ENCODE assay signal across 24 mouse cellular contexts in the genomic region with DNA sequence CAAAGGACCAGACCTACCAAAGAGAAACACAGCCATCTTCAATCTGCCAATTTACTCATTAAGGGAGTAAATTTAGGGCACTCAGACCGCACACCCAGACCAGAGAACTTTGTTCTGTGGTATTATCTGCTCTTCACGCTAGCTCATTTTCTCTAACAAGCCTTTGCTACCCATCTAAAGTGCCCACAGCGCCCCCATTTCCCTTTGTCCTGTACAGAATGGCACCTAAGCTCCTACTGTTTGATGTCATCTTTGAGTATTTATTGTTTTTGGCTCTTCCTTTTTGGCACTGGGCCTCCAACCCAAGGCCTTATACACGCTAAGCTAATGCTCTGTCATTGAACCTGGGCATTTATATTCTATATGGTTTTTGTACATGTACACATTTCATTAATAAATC. TPM values are rescaled to one million over a fixed set of nuclear protein-coding genes. Genes with fewer than 3 reads are reported as not detected.
DNase-seq lines count a peak whose midpoint lies in the region; ATAC-seq and TF ChIP-seq lines count a peak whose summit lies in the region.
"Had no signal": no experiment of that assay in that cellular context is flagged by ENCODE, and none has a peak within 500 bp of the region (broad histone marks: within the 10 kb centered on the region; RNA-seq: fewer than 3 reads in every experiment).

No protein-coding gene starts in this region.

- intact Hi-C loops in gastrocnemius, adult 2 months (cut with DNase I): no loop called here
- intact Hi-C loops in gastrocnemius, postnatal 36 days (cut with DNase I): no loop called here

- ATAC-seq in kidney, embryonic 16.5 days (ENCODE audit: low FRiP score, low TSS enrichment): no peak
- peak; percentile 14; the same call in 1 of the 2 replicates for ATAC-seq in lung, postnatal 0 days
- ATAC-seq: forebrain, embryonic 14.5 days; hindbrain, embryonic 16.5 days; intestine, embryonic 15.5 days; midbrain, embryonic 15.5 days had no signal

- no peaks in the 10 kb centered on the region for H3K36me3 ChIP-seq in kidney, embryonic 16.5 days (ENCODE audit: insufficient read depth, low read length)
- no peaks in the 10 kb centered on the region for H3K36me3 ChIP-seq in lung, postnatal 0 days (ENCODE audit: insufficient read depth, low read length)
- H3K36me3 ChIP-seq: hindbrain, embryonic 10.5 days; intestine, embryonic 15.5 days; midbrain, embryonic 15.5 days had no signal

- TF ChIP-seq EP300 in lung, postnatal 0 days (IDR thresholded peaks at IDR 0.05): peak; percentile 38

- no peak overlapping the region for H3K9ac ChIP-seq in kidney, embryonic 16.5 days (replicated peaks; ENCODE audit: low read length)
- no peak overlapping the region for H3K9ac ChIP-seq in lung, postnatal 0 days (replicated peaks; ENCODE audit: low read depth)
- H3K9ac ChIP-seq: intestine, embryonic 15.5 days; liver, embryonic 14.5 days; lung, embryonic 14.5 days; midbrain, embryonic 15.5 days had no signal

- no peak for TF ChIP-seq CTCF in gastrocnemius, adult 2 months (IDR thresholded peaks at IDR 0.05)
- TF ChIP-seq CTCF in lung, postnatal 0 days (IDR thresholded peaks at IDR 0.05): peak; percentile 45

- 0 out of 2 replicates have a peak, but pooled peaks cover 3% of the 10 kb centered on the region for H3K9me3 ChIP-seq in kidney, embryonic 16.5 days (ENCODE audit: low read length)
- no peaks in the 10 kb centered on the region for H3K9me3 ChIP-seq in lung, postnatal 0 days (ENCODE audit: low read length)
- H3K9me3 ChIP-seq: hindbrain, embryonic 10.5 days; intestine, embryonic 15.5 days; midbrain, embryonic 15.5 days had no signal

- DNase-seq in gastrocnemius, adult 2 months: no peak
- DNase-seq in gastrocnemius, postnatal 36 days: no peak
- DNase-seq in kidney, postnatal 10 days: peak; percentile 46
- peak; percentile 27 for DNase-seq in lung, postnatal 0 days (ENCODE audit: low spot score)
- DNase-seq in lung, postnatal 14 days: no peak
- peak; percentile 36 for DNase-seq in fat pad, adult 2 months (ENCODE audit: extremely low read depth, low read depth, low spot score)
- no peak for DNase-seq in retina, embryonic 14.5 days (ENCODE audit: low spot score)
- DNase-seq: adrenal gland, postnatal 36 days; cerebellum, adult 2 months; cerebellum, postnatal 14 days; gastrocnemius, postnatal 25 days; heart, postnatal 14 days; liver; lung, embryonic 14.5 days; right cerebral cortex, adult 18-20 months; spleen, adult 18-20 months; thymus, postnatal 14 days had no signal

- H3K27me3 ChIP-seq in kidney, embryonic 16.5 days (ENCODE audit: insufficient read depth, low read length): no peaks in the 10 kb centered on the region
- H3K27me3 ChIP-seq in lung, postnatal 0 days (replicated peaks; ENCODE audit: insufficient read depth, low read length): no peaks in the 10 kb centered on the region
- H3K27me3 ChIP-seq: intestine, embryonic 15.5 days; midbrain, embryonic 15.5 days had no signal

- H3K27ac ChIP-seq in gastrocnemius, adult 2 months: peak overlapping the region; percentile 69
- no peak overlapping the region for H3K27ac ChIP-seq in kidney, embryonic 16.5 days (ENCODE audit: low read length)
- no peak overlapping the region for H3K27ac ChIP-seq in lung, postnatal 0 days (ENCODE audit: low read length)
- H3K27ac ChIP-seq: hindbrain, embryonic 10.5 days; intestine, embryonic 15.5 days; liver, embryonic 14.5 days; midbrain, embryonic 15.5 days had no signal

- 68% methylated on average over 4 of the region's 4 CpGs for WGBS in kidney, embryonic 16.5 days
- WGBS in lung, postnatal 0 days: 78% methylated on average over 4 of the region's 4 CpGs

- no peak overlapping the region for H3K4me3 ChIP-seq in gastrocnemius, adult 2 months
- H3K4me3 ChIP-seq in kidney, embryonic 16.5 days (ENCODE audit: low read length): no peak overlapping the region
- no peak overlapping the region for H3K4me3 ChIP-seq in lung, postnatal 0 days (ENCODE audit: low read depth, low read length)
- H3K4me3 ChIP-seq: hindbrain, embryonic 10.5 days; intestine, embryonic 15.5 days; midbrain, embryonic 15.5 days had no signal

- no peak overlapping the region for H3K4me2 ChIP-seq in kidney, embryonic 16.5 days (replicated peaks; ENCODE audit: low read depth, low read length)
- no peak overlapping the region for H3K4me2 ChIP-seq in lung, postnatal 0 days (replicated peaks; ENCODE audit: low read depth, low read length)
- H3K4me2 ChIP-seq: intestine, embryonic 15.5 days; lung, embryonic 14.5 days; midbrain, embryonic 15.5 days had no signal

- no peaks in the 10 kb centered on the region for H3K4me1 ChIP-seq in kidney, embryonic 16.5 days (ENCODE audit: insufficient read depth, low read length)
- H3K4me1 ChIP-seq in lung, postnatal 0 days (ENCODE audit: insufficient read depth, low read depth, low read length): no peaks in the 10 kb centered on the region
- H3K4me1 ChIP-seq: intestine, embryonic 15.5 days; midbrain, embryonic 15.5 days had no signal

RNA-seq across cellular contexts. Expression of a gene that starts 9.2 kb away (rescaled TPM):
- total RNA-seq in gastrocnemius, adult 2 months (2021): 10 to 100 TPM; 11.7 to 14.2 TPM
- 10 to 100 TPM; 11.6 to 14.2 TPM for total RNA-seq in gastrocnemius, postnatal 36 days (2021)
- polyA plus RNA-seq in kidney, embryonic 16.5 days (2015; fragmentation: Nextera tagmentation; extraction: Ambion mirVana): 41.3 and 45.6 TPM in 2 replicates
- 56.0 and 61.5 TPM in 2 replicates for polyA plus RNA-seq in lung, postnatal 0 days (2015; fragmentation: Nextera tagmentation; extraction: Ambion mirVana)

Comparison
In these comparisons a context has a peak if more than half of its experiments do, and no peak if none do; other contexts are left out.
1. DNase-seq: peak in kidney, postnatal 10 days (single experiment), lung, postnatal 0 days (single experiment) and fat pad, adult 2 months (single experiment); none in gastrocnemius, adult 2 months (single experiment), gastrocnemius, postnatal 36 days (0 of 2), lung, postnatal 14 days (single experiment) and retina, embryonic 14.5 days (single experiment).